Mouse (Mus musculus) cerebellum, adult (tissue): ENCODE measurements at regions not wholly inside any gene's neighbourhood (a gene's known extent, or its start where the extent isn't known, plus 50 kb on each side); places are given as distances from the start of the nearest gene placed in this dataset.

Experiments
- ATAC-seq: cut with Nextera tagmentation; 2 replicates; pipeline ENCODE4 v1.9.2; 2017; ENCODE audit warnings: mild to moderate bottlenecking, moderate library complexity, mixed read lengths; ENCODE audit not compliant: insufficient number of reproducible peaks, low FRiP score, low TSS enrichment

- ATAC-seq, result no peak
Observed at GRCm38 (mm10) chr7:82921722-82922121, 54.6 kb downstream of the Mex3b start.

- ATAC-seq, result no peak
Observed at GRCm38 (mm10) chr7:82923220-82924071, 56.3 kb downstream of the Mex3b start.

GRCm38 (mm10) chr7:82924092-82924491, 57.0 kb downstream of the Mex3b start:
- no peak for ATAC-seq

GRCm38 (mm10) chr7:82938311-82938710, 71.2 kb downstream of the Mex3b start:
- ATAC-seq, result no peak

GRCm38 (mm10) chr7:82939536-82939935, 72.4 kb downstream of the Mex3b start:
- no peak for ATAC-seq

- ATAC-seq, result no peak
Observed at GRCm38 (mm10) chr7:82943376-82943775, 76.2 kb downstream of the Mex3b start.

GRCm38 (mm10) chr7:82943797-82944196, 76.7 kb downstream of the Mex3b start:
- ATAC-seq, result no peak

GRCm38 (mm10) chr7:82949372-82949771, 82.2 kb downstream of the Mex3b start:
- no peak for ATAC-seq

GRCm38 (mm10) chr7:82957208-82957977, 90.3 kb downstream of the Mex3b start:
- no peak for ATAC-seq

- ATAC-seq, result no peak
Observed at GRCm38 (mm10) chr7:82970599-82970998, 103.5 kb downstream of the Mex3b start.

- no peak for ATAC-seq
Observed at GRCm38 (mm10) chr7:82971244-82971643, 104.1 kb downstream of the Mex3b start.

- ATAC-seq, result no peak
Observed at GRCm38 (mm10) chr7:82972214-82973006, 105.3 kb downstream of the Mex3b start.

GRCm38 (mm10) chr7:82990708-82991107, 123.6 kb downstream of the Mex3b start:
- ATAC-seq, result no peak

- no peak for ATAC-seq
Observed at GRCm38 (mm10) chr7:82993136-82993535, 126.0 kb downstream of the Mex3b start.

GRCm38 (mm10) chr7:82998848-82999247, 131.7 kb downstream of the Mex3b start:
- no peak for ATAC-seq

GRCm38 (mm10) chr7:83007540-83007939, 140.4 kb downstream of the Mex3b start:
- no peak for ATAC-seq

- ATAC-seq, result no peak
Observed at GRCm38 (mm10) chr7:83012145-83012544, 145.0 kb downstream of the Mex3b start.

GRCm38 (mm10) chr7:83014725-83015690, 147.9 kb downstream of the Mex3b start:
- no peak for ATAC-seq

GRCm38 (mm10) chr7:83015756-83016155, 148.6 kb downstream of the Mex3b start:
- ATAC-seq, result no peak

- no peak for ATAC-seq
Observed at GRCm38 (mm10) chr7:83016566-83016965, 149.4 kb downstream of the Mex3b start.
